Mouse (Mus musculus): Measurements from ENCODE around the gene Ciita. TPM values are rescaled to one million over a fixed set of nuclear protein-coding genes. Genes with fewer than 3 reads are reported as not detected.

The Ciita gene
- polyA plus RNA-seq (2021; fragmentation: Nextera tagmentation): 0.09 and 0.17 TPM in 2 replicates
- long read RNA-seq, experiment 1: 0 reads
- long read RNA-seq, experiment 2: 0 reads

DNA sequence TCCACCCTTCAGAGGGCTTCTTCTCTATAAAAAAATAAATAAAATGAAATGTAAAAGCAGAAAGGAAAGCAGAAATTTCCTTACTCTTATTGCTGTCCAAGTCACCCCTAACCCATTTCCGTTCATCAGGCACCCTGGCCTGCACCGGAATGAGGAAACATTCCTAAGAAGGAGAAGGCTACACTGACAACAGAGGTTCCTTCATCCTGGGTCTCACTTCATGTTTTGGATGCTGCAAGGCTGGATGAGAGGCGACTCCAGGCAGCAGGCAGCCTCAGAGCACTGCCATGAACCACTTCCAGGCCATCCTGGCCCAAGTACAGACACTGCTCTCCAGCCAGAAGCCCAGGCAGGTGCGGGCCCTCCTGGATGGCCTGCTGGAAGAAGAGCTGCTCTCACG is at the start of gene Ciita:
Ciita (plus strand) TSS at position 203 of the 400 bp plus-strand sequence.

DNA sequence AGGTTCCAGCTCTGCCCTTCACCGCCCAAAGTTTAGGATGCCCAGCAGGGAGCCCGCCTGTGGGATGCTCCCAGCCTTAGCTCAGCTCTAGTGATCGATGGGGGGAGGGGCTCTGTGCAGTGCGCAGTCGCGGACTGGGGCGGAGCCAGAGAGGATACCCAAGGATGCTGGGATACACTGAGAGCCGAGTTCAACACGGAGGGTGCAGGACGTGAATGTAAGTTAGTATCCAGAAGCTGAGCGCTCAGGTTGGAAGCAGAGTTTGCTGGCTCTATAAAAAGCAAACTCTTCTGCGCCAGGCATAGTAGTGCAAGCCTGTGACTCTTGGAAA is 32.6 kb upstream of the Ciita start, which contains the start of gene Tvp23a:
Tvp23a (minus strand) TSS at position 99 of the 331 bp plus-strand sequence.

DNA sequence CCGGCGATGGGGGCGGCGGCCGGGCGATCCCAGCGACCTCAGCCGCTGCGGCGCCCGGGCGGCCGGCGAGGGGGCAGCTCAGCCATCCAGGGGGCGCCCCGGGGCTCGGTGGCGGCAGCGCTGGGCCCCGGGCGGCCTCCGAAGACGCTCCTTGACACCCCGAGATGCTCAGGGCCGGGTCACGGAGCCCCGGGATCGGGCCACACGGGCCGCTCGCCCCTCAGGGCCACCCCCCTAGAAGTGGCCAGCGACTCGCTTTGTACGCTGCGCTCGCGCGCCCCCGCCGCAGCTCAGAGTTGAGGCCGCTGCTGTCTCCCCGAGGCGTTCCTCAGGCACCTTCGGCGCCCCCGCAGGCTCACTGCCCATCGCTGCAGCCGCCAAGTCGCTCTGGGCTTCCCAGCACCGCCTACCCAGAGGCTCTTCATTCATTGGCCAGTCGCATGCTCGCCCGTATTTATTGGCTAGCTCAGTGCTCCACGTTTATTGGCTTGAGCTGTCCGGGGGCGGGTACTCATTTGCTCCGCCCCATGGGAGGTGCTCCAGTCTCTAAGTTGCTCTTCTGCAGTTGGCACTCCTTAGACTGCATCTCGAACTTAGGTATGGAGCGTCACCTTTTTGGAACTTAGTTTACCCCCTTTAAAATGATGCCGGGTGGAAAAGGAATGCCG is 63.0 kb downstream of the Ciita start, which contains the start of gene Dexi:
Dexi (minus strand) TSS at position 357 of the 668 bp plus-strand sequence.

DNA sequence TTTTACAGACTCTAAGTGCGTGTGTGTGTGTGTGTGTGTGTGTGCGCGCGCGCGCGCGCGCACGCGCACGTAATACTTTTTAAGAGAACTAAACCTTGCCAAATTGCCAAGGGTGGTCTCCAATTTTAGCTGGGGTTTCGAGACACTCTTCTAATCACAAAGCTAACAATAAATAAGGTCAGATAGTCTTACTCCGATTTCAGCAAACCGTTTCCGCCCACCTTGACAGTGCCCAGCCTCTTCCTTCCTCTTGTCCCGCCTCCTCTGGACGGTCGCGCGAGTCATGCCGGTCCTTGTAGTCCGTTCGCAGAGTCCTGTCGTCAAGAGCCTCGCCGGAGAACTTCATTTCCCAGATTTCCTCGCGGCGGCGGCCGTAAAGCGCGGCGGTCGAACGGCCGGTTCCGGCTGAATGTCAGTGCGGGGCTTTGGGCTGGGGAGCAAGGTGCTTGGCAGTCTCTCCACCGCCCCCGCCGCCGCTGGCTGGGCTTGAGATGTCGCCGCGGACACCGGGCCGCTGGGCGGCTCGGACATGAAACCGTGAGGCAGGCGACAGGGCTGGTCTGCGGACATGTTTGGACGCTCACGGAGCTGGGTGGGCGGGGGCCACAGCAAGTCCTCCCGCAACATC is 65.2 kb downstream of the Ciita start, which contains the start of gene Clec16a:
Clec16a (plus strand) TSS at position 345 of the 628 bp plus-strand sequence.

Other genes with a start within 250 kb of the Ciita start
- 8.4 and 11.8 TPM in 2 replicates for gene Emp2, start 166.1 kb upstream of the Ciita start, polyA plus RNA-seq (2021; fragmentation: Nextera tagmentation)
- gene Tekt5, start 84.6 kb upstream of the Ciita start, polyA plus RNA-seq (2021; fragmentation: Nextera tagmentation): 9.7 and 12.5 TPM in 2 replicates
- 15.3 and 21.4 TPM in 2 replicates for gene Nubp1, start 68.1 kb upstream of the Ciita start, polyA plus RNA-seq (2021; fragmentation: Nextera tagmentation)
- 10.2 and 11.0 TPM in 2 replicates for gene Tvp23a, start 32.7 kb upstream of the Ciita start, polyA plus RNA-seq (2021; fragmentation: Nextera tagmentation)
- gene Dexi, start 63.0 kb downstream of the Ciita start, polyA plus RNA-seq (2021; fragmentation: Nextera tagmentation): 10.9 and 74.0 TPM in 2 replicates
- 24.3 and 25.3 TPM in 2 replicates for gene Clec16a, start 65.3 kb downstream of the Ciita start, polyA plus RNA-seq (2021; fragmentation: Nextera tagmentation)